Mouse (Mus musculus) frontal cortex, adult 2 months (tissue): ENCODE results near the gene E2f3. TPM values are rescaled to one million over a fixed set of nuclear protein-coding genes. Genes with fewer than 3 reads are reported as not detected.
A peak's percentile ranks its signal among the peaks of the same experiment; 100 is the strongest.

Experiments
- DNase-seq, 2 experiments: peaks; one replicate each; pipeline ENCODE4 v3.0.0; 2022; ENCODE audit warnings: low spot score in 1 of 2; ENCODE audit errors: extremely low spot score in 1 of 2
- polyA plus RNA-seq: library from polyadenylated mRNA; depleted of rRNA; stranded (reverse); fragments of >200 nt; gene quantifications from 2 replicates; pipeline ENCODE4 v1.2.3, GENCODE M21; 2012; rRNA removed

Gene E2f3
- polyA plus RNA-seq, result 14.5 and 14.9 TPM in 2 replicates

GRCm38 (mm10) chr13:29985855-29986755 is at the start of gene E2f3:
TSS of gene E2f3 (minus strand) at chr13:29986063.
- DNase-seq, result peak; percentile 100

- no peak for DNase-seq
Measured at GRCm38 (mm10) chr13:30034540-30034939, 48.7 kb upstream of the E2f3 start.

- no peak for DNase-seq
Measured at GRCm38 (mm10) chr13:30031684-30032335, 45.9 kb upstream of the E2f3 start.

GRCm38 (mm10) chr13:30027841-30028240 is 42.0 kb upstream of the E2f3 start:
- no peak for DNase-seq

GRCm38 (mm10) chr13:30022487-30022886 is 36.6 kb upstream of the E2f3 start:
- DNase-seq, result no peak

- no peak for DNase-seq
Measured at GRCm38 (mm10) chr13:30018573-30018972, 32.7 kb upstream of the E2f3 start.

- DNase-seq, result no peak
Measured at GRCm38 (mm10) chr13:30017611-30018010, 31.7 kb upstream of the E2f3 start.

GRCm38 (mm10) chr13:30014576-30014975 is 28.7 kb upstream of the E2f3 start:
- DNase-seq, result peak; percentile 27 to 48

- peak; percentile 13 to 33 for DNase-seq
Measured at GRCm38 (mm10) chr13:30012226-30012625, 26.4 kb upstream of the E2f3 start.

- no peak for DNase-seq
Measured at GRCm38 (mm10) chr13:30008738-30009137, 22.9 kb upstream of the E2f3 start.

- DNase-seq, result no peak
Measured at GRCm38 (mm10) chr13:30005422-30005821, 19.6 kb upstream of the E2f3 start.

GRCm38 (mm10) chr13:30004849-30005248 is 19.0 kb upstream of the E2f3 start:
- no peak for DNase-seq

- DNase-seq, result peak in 1 of 2 experiments; percentile 16
Measured at GRCm38 (mm10) chr13:30003169-30003568, 17.3 kb upstream of the E2f3 start.

- DNase-seq, result no peak
Measured at GRCm38 (mm10) chr13:30001041-30001440, 15.2 kb upstream of the E2f3 start.

GRCm38 (mm10) chr13:29987956-29988355 is 2.1 kb upstream of the E2f3 start:
- no peak for DNase-seq

GRCm38 (mm10) chr13:29986756-29987120 is 875 bp upstream of the E2f3 start:
- no peak for DNase-seq

- no peak for DNase-seq
Measured at GRCm38 (mm10) chr13:29985101-29985854, 585 bp downstream of the E2f3 start.

GRCm38 (mm10) chr13:29984286-29985100 is 1.4 kb downstream of the E2f3 start:
- DNase-seq, result peak in 1 of 2 experiments; percentile 70

GRCm38 (mm10) chr13:29983523-29984191 is 2.2 kb downstream of the E2f3 start:
- peak in 1 of 2 experiments; percentile 47 for DNase-seq

GRCm38 (mm10) chr13:29983037-29983436 is 2.8 kb downstream of the E2f3 start:
- peak in 1 of 2 experiments; percentile 30 for DNase-seq
